Mouse (Mus musculus) urinary bladder, postnatal 14 days (tissue): ENCODE measurements around the gene Trim47.

ENCODE experiments used
- DNase-seq: peaks from one replicate; pipeline ENCODE4 v3.0.0; 2021; ENCODE audit warnings: low spot score

Gene Trim47

DNA sequence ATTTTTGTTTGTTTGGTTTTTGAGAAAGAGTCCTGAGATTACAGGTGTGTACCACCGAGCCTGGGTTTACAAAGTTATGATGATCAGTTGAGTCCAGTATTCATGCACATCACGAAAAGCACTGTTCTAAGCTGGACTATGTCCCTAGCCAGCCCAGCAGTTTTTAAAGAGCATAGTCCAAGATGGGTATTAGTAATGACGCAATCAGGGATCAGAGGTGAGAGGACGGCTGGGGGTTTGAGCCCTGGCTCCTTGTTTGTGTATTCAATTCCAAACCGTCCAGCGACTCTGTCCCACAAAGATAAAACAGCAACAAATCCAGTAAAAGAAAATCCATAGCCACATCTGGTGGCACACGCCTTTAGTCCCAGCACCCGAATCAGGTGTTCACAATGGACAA lies 38.8 kb downstream of the Trim47 start:
- no peak for DNase-seq

DNA sequence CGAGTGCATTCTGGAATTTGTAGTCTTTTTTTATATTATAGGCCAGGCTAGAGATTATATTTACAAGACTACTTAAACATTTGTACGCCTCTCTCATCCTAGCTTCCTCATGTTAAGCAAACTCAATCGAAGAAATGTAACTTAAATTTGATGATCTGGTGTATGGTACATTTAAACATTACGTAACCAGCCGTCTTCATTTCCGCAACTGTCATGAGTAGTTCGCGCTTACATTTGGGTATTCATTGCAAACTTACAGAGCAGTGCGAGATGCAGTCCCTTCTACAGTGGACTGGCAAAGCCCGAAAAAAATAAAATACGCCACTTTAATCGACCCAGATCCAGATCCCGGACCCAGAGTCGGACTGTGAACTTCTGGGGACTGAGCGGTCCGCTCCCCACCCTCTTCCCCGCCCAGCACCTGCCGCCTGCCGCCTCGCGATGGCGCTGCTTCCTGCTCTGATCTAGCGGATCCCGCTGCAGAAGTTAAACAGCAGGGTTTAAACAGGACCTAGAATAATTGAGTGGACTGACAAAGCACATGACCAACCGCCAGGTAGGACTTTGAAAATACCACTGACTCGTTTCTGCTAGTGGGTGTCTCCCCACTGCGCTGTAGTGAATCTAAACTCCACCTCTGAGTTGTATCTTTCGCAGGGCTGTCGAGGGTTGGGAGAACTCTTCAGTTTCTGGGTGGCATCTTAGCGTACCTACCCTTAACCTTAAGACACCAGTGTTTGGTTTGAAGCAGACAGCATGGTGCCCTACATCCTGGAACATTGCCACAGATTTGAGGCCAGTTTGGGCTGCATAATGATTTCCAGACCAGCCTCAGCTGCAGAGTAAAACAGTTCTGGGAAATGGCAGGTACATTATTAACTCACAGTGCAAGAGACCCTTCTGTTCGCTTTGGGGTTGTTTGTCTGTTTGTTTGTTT lies 39.5 kb downstream of the Trim47 start:
- peak; percentile 90 for DNase-seq

DNA sequence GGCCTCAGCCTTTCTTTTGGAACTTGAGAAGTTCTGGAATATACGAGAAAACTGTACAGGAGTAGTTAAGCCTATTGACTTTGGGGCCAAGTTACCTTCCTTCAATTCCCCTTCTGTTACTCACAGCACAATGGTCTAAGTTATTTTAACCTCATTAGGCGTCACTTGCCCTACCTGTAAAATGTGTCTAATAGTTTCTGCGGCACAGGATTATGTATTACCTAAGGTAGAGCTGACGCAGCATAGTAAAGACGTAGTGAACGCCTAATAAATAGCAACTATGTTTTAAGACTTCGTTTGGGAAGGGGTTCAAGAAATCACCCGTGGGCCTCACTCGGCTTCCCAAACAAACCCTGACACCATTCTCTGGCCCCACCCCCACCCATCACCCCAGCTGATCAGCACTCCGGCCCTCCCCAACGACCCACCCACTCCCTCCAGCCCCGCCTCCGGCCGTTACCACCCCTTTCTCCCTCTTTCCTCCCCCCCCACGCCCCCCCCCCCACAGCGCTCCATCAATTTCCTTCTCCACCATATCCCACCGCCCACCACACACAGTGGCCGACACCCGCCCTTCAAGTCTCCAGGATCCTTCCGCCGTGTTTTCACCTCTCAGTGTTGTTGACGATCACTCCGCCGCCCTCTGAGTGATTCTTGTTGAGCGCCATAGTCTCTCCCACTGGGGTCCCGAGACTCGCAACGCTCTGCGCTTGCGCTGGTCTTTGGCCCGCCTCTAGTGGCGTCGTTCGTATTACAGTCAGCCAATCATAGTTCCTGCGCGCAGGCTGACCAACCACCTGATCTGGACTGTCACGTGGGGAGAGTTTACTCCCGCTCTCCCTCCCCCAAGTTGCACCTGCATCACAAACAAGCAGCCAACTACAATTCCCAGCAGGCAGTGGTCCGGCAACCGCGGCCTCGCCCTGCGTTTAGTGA lies 40.5 kb downstream of the Trim47 start, which contains the start of gene Wbp2:
Wbp2 (minus strand) TSS at position 738 of the 936 bp plus-strand sequence.
- DNase-seq = peak; percentile 96

DNA sequence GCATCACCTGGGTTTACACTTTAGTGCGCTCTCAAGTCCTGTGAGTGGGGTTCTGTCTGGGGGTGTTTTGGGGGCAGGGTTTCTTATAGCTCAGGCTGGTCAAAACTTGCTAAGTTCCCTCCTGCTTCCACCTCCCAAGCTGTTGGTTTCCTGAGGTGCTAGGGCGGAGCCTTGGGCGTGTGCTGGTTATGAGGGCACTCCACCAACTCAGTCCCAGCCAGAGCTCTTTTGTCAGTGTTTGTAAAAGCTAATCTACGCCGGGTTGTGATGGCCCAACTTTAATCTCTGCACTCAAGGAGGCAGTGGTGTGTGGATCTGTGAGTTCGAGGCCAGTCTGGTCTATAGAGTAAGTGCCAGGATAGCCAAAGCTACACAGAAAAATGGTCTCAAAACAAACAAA lies 42.8 kb downstream of the Trim47 start:
- DNase-seq = no peak

DNA sequence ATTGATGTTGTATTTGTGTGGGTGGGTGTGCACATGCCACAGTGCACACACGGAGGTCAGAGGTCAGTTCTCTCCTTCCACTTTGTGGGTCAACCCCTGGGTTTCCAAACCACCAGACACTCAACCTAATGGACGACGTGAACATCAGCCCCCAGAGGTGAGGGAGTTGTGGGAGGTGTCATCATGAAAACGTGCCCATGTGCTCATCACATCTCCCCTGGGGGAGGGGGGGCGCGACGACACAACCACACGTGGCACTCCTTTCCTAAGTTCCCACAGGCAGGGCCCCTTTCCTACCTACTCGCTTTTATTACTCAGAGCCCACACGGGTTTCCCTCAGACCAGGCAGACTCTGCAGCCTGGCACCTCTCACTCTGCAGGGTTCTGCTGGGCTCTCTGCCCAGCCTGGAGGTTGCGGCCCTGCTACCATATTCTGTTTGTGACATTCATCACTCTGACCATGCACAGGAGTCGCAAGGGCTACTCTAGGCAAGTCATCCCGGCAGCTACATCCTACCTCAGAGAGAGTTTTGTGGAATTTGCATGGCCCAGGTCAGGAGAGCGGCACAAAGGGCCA lies 43.8 kb downstream of the Trim47 start:
- DNase-seq = no peak

DNA sequence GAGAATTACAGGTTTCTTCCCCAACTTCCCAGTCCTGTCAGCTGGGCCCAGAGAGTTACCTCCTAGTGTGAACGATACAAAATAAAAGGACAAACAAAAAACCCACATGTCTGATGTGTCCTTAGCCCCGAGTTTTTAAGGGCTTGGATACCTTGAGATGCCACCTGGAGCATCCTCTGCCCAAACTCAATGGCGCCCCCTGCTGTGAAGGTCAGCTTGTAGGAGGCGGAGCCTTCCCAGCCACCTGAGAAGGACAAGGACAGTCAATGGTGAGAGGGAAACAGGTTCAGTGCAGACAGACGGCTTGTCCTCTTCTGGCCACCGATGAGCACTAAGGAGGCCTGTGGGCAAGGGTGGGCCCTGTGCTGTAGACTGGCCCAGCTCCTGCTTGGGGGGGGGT lies 45.9 kb downstream of the Trim47 start:
- DNase-seq = peak; percentile 78

DNA sequence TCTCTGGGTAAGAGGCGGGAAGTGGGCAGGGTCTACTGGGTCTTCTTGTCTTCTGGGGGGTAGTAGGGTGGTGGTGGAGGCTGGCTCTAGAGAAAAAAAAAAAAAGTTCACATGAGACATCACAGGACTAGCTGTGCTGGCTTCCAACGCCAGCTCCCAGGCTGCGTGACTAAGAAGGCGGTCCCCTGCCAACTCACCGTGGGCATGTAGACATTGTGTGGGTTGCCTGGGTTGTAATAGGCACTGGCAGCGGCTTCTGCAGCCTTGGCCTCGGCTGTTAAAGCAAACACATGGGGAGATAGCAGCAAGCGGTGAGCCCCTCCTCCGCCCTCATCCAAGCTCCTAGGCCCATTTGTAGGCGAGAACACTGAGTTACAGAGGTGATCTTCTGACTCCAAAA lies 47.5 kb downstream of the Trim47 start:
- no peak for DNase-seq

DNA sequence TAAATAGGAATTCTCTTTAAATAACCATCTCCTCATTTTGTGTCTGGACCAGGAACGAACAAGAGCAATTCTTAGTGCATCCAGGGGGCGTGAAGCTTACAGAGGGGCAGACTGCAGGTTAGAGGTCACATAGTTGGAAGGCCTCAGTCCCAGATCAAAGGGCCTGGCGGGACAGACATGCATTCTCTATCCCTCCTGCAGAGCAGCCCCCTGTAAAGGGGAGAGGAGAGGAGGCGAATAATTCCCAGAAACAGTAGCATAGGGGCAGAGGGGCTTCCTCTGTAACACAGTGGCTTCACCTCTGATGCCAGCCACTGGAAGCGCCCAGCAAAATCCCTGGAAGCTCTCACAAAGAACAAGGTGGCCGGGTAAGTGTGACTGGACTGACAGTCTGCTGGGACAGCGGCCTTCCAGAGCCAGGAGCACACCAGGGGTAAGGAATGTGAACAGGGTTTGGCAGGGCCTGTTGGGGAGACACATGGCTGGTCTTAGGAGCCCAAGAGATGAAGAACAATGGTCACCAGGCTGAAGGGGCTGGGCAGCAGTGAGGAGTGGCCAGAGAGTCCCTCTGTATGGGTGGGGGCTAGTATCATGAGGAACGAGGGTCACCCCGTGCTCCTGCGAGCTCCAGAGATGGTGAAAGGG lies 48.2 kb downstream of the Trim47 start:
- no peak for DNase-seq

DNA sequence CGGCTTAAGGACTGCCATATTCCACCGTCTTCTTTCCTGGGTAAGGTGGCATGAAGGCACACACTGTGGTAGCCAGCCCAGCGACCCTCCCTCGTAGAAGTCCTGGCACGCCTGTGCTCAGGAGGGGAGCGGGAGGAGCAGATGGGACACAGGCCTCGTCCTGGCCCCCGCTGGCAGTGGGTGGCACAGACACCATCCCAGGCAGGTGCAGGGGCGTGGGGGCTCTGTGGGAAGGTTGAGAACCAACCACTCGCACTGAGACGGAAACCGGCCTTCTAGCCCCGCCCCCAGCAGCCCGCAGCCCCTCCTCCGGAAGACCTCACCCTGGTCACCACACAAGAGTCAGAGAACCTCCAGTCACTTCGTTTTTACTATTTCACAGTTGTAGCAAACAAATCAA lies 48.8 kb downstream of the Trim47 start:
- peak; percentile 70 for DNase-seq

DNA sequence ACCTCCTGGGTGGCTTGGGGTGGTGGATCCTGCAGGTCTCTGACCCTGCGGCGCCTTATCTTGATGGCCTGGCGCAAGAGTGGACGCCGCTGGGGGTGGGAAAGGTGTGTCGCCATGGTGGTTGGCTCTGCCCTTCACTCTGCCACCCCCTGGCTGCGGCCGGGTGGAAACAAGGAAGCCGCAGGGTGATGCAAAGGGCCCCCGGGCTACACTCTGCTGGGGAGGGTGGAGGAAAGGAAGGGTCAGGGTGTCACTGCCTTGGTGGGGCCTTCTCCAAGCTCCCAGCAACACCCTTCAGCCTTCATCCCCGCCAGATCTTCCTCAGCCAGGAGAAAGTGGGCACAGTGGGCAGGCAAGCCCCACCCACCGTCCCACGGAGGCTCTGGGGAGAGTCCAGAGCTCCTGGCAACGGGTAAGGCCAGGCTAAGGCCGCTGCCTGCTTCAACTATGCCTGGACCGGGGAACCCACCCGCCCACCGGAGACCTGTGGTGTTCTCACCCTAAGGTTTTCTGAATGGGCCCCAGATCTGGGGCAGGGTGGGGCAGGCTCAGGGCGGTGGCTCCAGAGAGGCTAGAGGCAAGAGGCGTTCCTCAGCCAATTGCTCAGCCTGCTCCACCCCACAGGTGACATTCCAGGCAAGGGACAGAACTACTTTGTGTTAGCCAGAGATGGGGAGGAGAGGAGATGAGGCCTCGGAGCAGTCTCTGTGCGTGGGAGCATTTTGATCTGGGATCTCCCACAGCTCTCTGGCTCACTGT lies 49.4 kb downstream of the Trim47 start, which contains the start of gene Unc13d:
Unc13d (minus strand) TSS at position 516 of the 759 bp plus-strand sequence.
- DNase-seq = peak; percentile 69

DNA sequence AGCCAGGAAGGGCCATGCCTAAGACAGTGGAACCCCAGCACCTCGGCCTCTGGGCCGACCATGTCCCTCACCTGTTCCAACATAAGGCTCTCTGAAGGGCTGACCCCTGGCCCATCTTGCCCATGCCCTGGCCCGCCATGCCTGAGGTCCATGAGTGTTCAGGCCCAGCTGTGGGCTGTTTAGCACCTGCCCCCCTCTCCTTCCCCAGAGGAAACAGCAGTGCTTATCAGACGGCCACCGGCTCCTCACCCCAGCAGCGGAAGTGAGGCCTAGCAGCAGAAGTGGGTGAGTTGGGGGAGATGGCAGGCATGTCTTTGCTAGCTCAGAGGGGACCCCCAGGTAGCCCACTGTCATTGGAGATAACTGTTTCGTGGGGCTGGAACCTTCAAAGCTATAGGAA lies 50.2 kb downstream of the Trim47 start:
- DNase-seq = no peak

DNA sequence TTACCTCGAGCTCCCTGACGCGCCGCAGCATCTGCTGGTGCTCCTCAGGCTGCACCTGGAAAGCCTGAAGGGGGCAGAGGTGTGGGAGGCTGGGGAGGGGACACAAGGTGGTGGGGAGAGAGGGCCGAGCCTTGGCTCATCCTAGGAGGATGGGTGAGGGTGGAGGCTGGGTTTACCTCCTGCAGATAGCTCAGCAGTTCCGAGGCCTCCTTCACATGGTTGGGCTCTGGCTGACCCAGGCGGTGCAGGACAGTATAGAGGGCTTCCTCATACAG lies 50.8 kb downstream of the Trim47 start:
- no peak for DNase-seq

DNA sequence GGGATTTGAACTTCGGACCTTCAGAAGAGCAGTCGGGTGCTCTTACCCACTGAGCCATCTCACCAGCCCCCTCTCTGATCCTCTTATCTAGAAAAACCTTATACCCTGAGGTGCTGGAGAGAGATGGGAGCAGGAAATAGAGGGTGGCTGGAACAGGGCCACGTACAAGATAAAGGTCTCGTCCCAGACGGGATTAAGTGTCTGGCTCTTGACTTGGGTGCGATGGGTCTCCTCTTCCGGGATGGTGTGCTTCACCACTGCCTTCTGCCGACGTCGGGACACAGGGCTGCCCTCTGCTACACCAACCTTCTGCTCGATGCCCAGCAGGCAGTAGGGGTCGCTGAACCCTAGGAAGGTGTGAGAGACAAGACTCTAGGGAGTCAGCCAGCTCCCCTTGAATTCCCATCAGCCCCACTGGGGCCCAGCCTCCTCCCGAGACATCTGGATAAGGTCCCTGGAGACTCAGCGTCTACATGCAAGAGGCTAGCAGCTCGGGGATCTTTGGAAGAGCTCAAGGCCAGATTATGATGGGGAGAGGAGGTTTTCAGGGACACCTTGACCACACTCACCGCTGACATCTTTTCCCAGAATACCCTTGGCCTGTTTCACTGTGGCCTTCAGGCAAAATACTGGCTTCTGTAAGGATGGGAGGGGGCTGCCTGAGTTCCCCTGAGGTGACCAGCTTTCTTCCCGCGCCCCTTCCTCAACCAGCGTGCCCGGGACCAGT lies 51.3 kb downstream of the Trim47 start:
- no peak for DNase-seq

DNA sequence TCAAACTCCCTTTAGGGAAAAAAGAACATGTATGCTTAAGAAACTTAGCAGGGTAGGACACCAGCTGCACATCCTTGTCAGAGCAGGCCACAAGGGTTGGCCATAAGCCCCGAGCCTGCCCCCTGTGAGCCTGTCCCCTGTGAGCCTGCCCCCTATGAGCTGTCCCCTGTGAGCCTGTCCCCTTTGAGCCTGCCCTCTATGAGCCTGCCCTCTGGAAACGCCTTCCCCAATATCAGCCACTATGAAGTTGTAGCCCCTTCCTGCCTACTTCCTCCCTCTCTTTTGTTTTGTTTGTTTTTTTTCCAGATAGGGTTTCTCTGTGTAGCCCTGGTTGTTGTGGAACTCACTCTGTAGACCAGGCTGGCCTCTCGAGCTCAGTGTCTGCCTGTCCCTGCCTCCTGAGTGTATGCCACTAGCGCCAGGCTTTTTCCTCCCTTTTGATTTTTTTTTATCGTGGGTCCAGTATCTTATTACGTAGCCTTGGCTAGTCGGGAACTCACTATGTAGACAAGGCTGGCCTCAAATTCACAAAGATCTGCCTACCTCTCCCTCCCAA lies 52.5 kb downstream of the Trim47 start:
- no peak for DNase-seq

DNA sequence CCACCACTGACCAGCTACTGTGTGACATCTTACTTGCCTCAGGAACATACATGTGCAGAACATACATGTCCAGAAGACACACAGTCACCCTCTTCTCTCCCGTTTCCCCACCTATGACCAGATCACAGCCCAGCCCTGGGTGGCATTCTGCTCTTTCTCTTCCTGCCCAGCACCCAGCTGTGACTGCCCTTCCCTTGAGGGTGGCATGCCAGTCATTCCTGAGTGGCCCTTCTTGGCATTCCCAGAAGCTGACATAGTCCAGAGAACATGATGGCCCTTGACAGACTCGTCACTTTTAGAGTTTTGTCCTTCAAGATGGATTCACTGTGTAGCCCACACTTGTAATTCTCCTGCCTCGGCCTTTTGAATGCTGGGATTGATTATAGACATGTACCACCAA lies 54.4 kb downstream of the Trim47 start:
- no peak for DNase-seq

DNA sequence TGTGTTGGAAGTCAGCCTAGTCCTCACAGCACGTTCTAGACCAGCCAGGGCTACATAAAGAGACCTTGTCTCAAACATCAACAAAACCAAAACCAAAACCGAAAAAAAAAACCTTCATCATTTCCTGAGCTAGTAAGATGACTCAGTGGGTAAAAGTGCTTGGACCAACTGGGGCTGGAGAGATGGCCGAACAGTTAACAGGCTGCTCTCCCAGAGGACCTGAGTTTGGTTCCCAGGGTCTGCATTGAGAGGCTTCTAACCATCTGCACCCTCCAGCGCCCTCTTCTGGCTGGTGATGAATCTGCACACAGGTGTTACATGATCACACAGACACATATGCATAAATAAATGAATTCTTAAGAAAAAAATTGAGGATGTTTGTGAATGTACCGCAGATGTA lies 55.5 kb downstream of the Trim47 start:
- DNase-seq = no peak

DNA sequence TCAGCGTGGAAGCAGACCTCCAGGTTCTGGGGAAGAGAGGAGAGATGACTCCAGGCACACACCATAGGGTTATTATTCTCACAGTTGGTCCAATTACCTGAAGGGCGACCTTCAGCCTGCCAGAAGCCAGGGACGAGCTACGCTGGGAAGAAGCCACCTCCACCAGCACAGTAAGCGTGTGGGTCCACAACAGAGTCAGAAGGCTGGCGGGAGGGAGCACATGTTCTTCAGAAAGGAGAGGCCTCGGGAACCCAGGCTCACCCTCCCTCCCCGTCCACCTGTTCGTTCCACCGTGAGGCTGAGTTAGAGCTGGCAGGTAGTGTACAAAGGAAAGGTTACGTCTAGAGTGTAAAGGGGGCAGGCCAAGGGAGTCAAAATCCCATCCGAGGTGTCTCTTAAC lies 61.7 kb downstream of the Trim47 start:
- no peak for DNase-seq

DNA sequence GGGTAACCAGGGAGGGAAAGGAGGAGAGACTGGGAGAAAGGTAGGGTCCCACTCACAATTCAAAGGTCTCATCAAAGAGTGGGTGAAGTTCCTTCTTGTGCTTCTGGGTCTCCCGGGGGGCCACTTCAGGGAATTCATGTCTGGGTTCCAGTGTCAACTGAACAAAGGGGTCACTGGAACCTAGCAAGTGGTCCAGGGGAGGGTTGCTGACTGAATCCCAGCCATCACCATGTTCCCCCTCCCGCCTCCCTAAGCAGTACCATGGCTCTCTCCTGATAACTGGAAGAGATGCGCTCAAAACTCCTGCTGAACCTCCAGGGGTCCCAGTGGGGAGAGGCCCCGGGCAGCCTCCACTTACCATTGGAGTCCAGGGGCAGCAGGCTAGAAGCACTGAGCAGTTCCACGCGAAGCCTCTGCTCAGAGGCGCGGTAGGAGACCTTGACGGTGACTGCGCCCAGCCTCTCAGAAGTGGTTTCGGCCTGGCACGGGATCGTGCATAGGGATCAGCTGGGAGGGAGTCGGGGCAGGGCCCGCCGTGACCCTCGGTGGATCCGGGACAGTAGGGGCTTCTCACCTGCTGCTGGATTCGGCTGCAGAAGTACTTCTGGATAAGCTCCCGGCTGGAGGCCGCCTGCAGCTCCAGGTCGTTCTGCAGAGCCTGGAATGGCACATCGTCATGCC lies 62.7 kb downstream of the Trim47 start:
- DNase-seq = no peak

DNA sequence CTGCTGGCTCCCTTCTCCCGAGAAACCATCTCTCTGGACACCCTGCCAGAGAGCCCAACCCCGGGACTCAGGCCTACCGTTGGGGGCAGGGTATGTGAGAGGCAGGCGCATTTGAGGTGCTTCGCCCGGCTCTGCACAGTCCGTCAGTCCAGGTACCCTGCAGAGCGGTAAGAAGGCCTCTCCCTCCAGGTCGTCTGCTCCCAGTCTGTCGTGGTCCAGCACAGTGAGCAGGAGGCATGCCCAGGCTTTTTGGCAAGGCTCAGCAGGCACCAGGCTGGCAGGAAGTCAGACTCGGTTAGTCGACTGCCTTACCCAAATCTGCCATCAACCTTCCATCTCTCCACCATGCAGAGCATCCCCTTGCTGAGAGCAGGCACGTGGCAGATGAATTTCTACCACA lies 63.4 kb downstream of the Trim47 start:
- DNase-seq = no peak

DNA sequence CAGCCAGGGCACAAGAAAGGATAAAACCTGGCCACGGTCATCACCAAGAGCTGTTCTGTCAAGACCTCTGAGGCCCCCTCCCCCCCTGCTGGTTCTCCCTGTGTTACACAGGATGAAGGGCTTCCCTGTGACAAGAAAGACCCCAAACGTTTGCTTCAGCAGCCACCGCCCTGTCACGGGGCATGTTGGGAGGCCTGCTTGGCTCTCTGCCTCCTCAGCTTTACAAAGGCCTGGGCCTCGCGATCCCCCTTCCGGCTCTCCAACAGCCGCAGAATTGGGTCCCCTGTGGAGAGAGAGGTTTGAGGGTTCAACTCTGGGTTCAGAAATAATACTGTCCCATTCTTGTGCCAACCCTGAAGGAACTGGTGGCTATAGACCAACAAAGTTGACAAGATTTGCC lies 64.5 kb downstream of the Trim47 start:
- no peak for DNase-seq
